Mouse (Mus musculus) limb, embryonic 11.5 days (tissue): ENCODE results near the gene Fam129b. TPM values are rescaled to one million over a fixed set of nuclear protein-coding genes. Genes with fewer than 3 reads are reported as not detected.

Source experiments
- ATAC-seq: fragments of 200-750 bp; cut with Nextera tagmentation; 2 replicates; pipeline ENCODE4 v1.8.0; 2017; ENCODE audit warnings: low read depth; ENCODE audit not compliant: insufficient number of reproducible peaks, low FRiP score, low TSS enrichment
- DNase-seq: peaks from one replicate; pipeline ENCODE4 v3.0.0-alpha.2; 2015; ENCODE audit warnings: low spot score
- H3K27ac ChIP-seq: fragments of 300-500 bp; sonication (generic); replicated peaks from 2 replicates; pipeline ENCODE4 v1.5.1; 2014; ENCODE audit warnings: low read depth, mild to moderate bottlenecking, low read length
- H3K27me3 ChIP-seq: fragments of 300-500 bp; sonication (generic); 2 replicates; pipeline ENCODE4 v1.6.1; 2014; ENCODE audit warnings: mild to moderate bottlenecking, low read length, mixed read lengths; ENCODE audit not compliant: control insufficient read depth, insufficient read depth
- H3K36me3 ChIP-seq: fragments of 300-500 bp; sonication (generic); 2 replicates; pipeline ENCODE4 v1.6.1; 2014; ENCODE audit warnings: mild to moderate bottlenecking, low read length, moderate library complexity, mixed read lengths; ENCODE audit not compliant: control insufficient read depth, insufficient read depth
- H3K4me1 ChIP-seq: fragments of 300-500 bp; sonication (generic); 2 replicates; pipeline ENCODE4 v1.6.1; 2014; ENCODE audit warnings: low read length, mixed read lengths; ENCODE audit not compliant: control insufficient read depth, insufficient read depth
- H3K4me2 ChIP-seq: fragments of 300-500 bp; sonication (generic); 2 replicates; pipeline ENCODE4 v1.6.1; 2014; ENCODE audit warnings: low read depth, mild to moderate bottlenecking, moderate library complexity; ENCODE audit not compliant: severe bottlenecking
- H3K4me3 ChIP-seq: fragments of 300-500 bp; sonication (generic); 2 replicates; pipeline ENCODE4 v1.5.1; 2014; ENCODE audit warnings: low read depth, low read length
- H3K9ac ChIP-seq: fragments of 300-500 bp; sonication (generic); 2 replicates; pipeline ENCODE4 v1.6.1; 2014; ENCODE audit warnings: mild to moderate bottlenecking, low read length
- H3K9me3 ChIP-seq: fragments of 300-500 bp; sonication (generic); 2 replicates; pipeline ENCODE4 v1.6.1; 2016; ENCODE audit warnings: low read length; ENCODE audit not compliant: control insufficient read depth
- WGBS: fragments of 180-500 bp; shearing (Covaris S2); extraction: QIAGEN DNeasy Blood & Tissue Kit; methylation state at CpG from one replicate; pipeline ENCODE4 v1.1.7; 2014; 5-methylcytosine and 5-hydroxymethylcytosine counted together
- polyA plus RNA-seq: library from polyadenylated mRNA; unstranded; fragments of >200 nt; fragmentation: Nextera tagmentation; extraction: Ambion mirVana; gene quantifications from 2 replicates; pipeline ENCODE4 v1.2.1, GENCODE M21; 2014

The Fam129b gene
- polyA plus RNA-seq, 1 experiment from 2014 or later: 23.2 TPM

- 57% methylated on average over 5 of the region's 5 CpGs for WGBS
Measured at GRCm38 (mm10) chr2:32855790-32856465, 20.0 kb upstream of the Fam129b start.

GRCm38 (mm10) chr2:32857584-32857983 is 18.3 kb upstream of the Fam129b start:
- Histone ChIP-seq H3K4me2 (no peak overlapping the region), H3K27ac (no peak overlapping the region), H3K27me3 (no peaks in the 10 kb centered on the region), H3K4me3 (no peak overlapping the region), H3K9ac (no peak overlapping the region), H3K9me3 (no peaks in the 10 kb centered on the region), H3K4me1 (no peaks in the 10 kb centered on the region), H3K36me3 (no peaks in the 10 kb centered on the region)
- WGBS: under 1% methylated on average over 7 of the region's 7 CpGs
- DNase-seq (peak; percentile 91), ATAC-seq (no peak; the same call in 1 of the 2 replicates)

More at GRCm38 (mm10) chr2:32855790-32856465, 20.0 kb upstream of the Fam129b start:
- no peak overlapping the region for H3K27ac ChIP-seq
- H3K4me2 ChIP-seq: no peak overlapping the region; the same call in 1 of the 2 replicates
- H3K9me3 ChIP-seq: no peaks in the 10 kb centered on the region
- H3K9ac ChIP-seq: no peak overlapping the region
- no peaks in the 10 kb centered on the region for H3K4me1 ChIP-seq
- ATAC-seq: no peak
- 0 out of 2 replicates have a peak, but pooled peaks cover 3% of the 10 kb centered on the region for H3K27me3 ChIP-seq
- H3K4me3 ChIP-seq: no peak overlapping the region
- H3K36me3 ChIP-seq: no peaks in the 10 kb centered on the region
- DNase-seq: no peak

GRCm38 (mm10) chr2:32859010-32859621 is 16.8 kb upstream of the Fam129b start:
- Histone ChIP-seq H3K9ac (no peak overlapping the region), H3K4me1 (no peaks in the 10 kb centered on the region), H3K36me3 (no peaks in the 10 kb centered on the region), H3K4me2 (no peak overlapping the region), H3K9me3 (no peaks in the 10 kb centered on the region), H3K27ac (no peak overlapping the region), H3K4me3 (no peak overlapping the region), H3K27me3 (no peaks in the 10 kb centered on the region)
- DNase-seq: peak; percentile 82
- 39% methylated on average over 10 of the region's 10 CpGs for WGBS
- ATAC-seq: no peak; the same call in 1 of the 2 replicates

GRCm38 (mm10) chr2:32859622-32860012 is 16.3 kb upstream of the Fam129b start:
- 84% methylated on average over 5 of the region's 5 CpGs for WGBS
- no peaks in the 10 kb centered on the region for H3K9me3 ChIP-seq
- H3K27ac ChIP-seq: no peak overlapping the region
- no peaks in the 10 kb centered on the region for H3K4me1 ChIP-seq
- no peak for ATAC-seq
- no peaks in the 10 kb centered on the region for H3K36me3 ChIP-seq
- no peak overlapping the region for H3K4me3 ChIP-seq
- H3K27me3 ChIP-seq: no peaks in the 10 kb centered on the region
- DNase-seq: no peak
- H3K4me2 ChIP-seq: no peak overlapping the region
- H3K9ac ChIP-seq: no peak overlapping the region

GRCm38 (mm10) chr2:32860799-32861198 is 15.1 kb upstream of the Fam129b start:
- Histone ChIP-seq H3K27me3 (no peaks in the 10 kb centered on the region), H3K9ac (no peak overlapping the region), H3K4me2 (no peak overlapping the region), H3K9me3 (no peaks in the 10 kb centered on the region), H3K4me3 (no peak overlapping the region), H3K36me3 (no peaks in the 10 kb centered on the region), H3K27ac (no peak overlapping the region), H3K4me1 (no peaks in the 10 kb centered on the region)
- DNase-seq (no peak), ATAC-seq (no peak)
- 82% methylated on average over 8 of the region's 8 CpGs for WGBS

- Histone ChIP-seq H3K27me3 (no peaks in the 10 kb centered on the region), H3K27ac (no peak overlapping the region), H3K4me3 (no peak overlapping the region), H3K4me2 (no peak overlapping the region), H3K36me3 (no peaks in the 10 kb centered on the region), H3K9ac (no peak overlapping the region), H3K4me1 (no peaks in the 10 kb centered on the region), H3K9me3 (no peaks in the 10 kb centered on the region)
- ATAC-seq (no peak), DNase-seq (no peak)
- 89% methylated on average over 3 of the region's 3 CpGs for WGBS
Measured at GRCm38 (mm10) chr2:32863317-32863716, 12.6 kb upstream of the Fam129b start.

GRCm38 (mm10) chr2:32864755-32865154 is 11.2 kb upstream of the Fam129b start:
- H3K27me3 ChIP-seq: no peaks in the 10 kb centered on the region
- no peak overlapping the region for H3K9ac ChIP-seq
- WGBS: 60% methylated on average over 2 of the region's 2 CpGs
- no peaks in the 10 kb centered on the region for H3K36me3 ChIP-seq
- H3K9me3 ChIP-seq: no peaks in the 10 kb centered on the region
- H3K4me1 ChIP-seq: no peaks in the 10 kb centered on the region
- H3K4me3 ChIP-seq: no peak overlapping the region
- H3K27ac ChIP-seq: no peak overlapping the region
- H3K4me2 ChIP-seq: no peak overlapping the region
- DNase-seq: no peak
- ATAC-seq: no peak

GRCm38 (mm10) chr2:32867354-32867753 is 8.6 kb upstream of the Fam129b start:
- H3K27ac ChIP-seq: no peak overlapping the region
- H3K4me3 ChIP-seq: no peak overlapping the region
- no peaks in the 10 kb centered on the region for H3K9me3 ChIP-seq
- no peak overlapping the region for H3K9ac ChIP-seq
- no peak for DNase-seq
- no peaks in the 10 kb centered on the region for H3K36me3 ChIP-seq
- 82% methylated on average over 4 of the region's 4 CpGs for WGBS
- H3K27me3 ChIP-seq: no peaks in the 10 kb centered on the region
- no peak for ATAC-seq
- no peaks in the 10 kb centered on the region for H3K4me1 ChIP-seq
- no peak overlapping the region for H3K4me2 ChIP-seq
